Mouse (Mus musculus) intestine, embryonic 15.5 days (tissue): Measurements from ENCODE around the gene Myo5a. TPM values are rescaled to one million over a fixed set of nuclear protein-coding genes. Genes with fewer than 3 reads are reported as not detected.

Experiments
- ATAC-seq: fragments of 200-750 bp; cut with Nextera tagmentation; 2 replicates; pipeline ENCODE4 v1.8.0; 2017; ENCODE audit warnings: moderate TSS enrichment, moderate library complexity
- H3K27ac ChIP-seq: fragments of 300-500 bp; sonication (generic); 2 replicates; pipeline ENCODE4 v1.5.1; 2015; ENCODE audit warnings: mild to moderate bottlenecking, inconsistent platforms
- H3K27me3 ChIP-seq: fragments of 300-500 bp; sonication (generic); replicated peaks from 2 replicates; pipeline ENCODE4 v1.6.1; 2015; ENCODE audit warnings: inconsistent platforms
- H3K36me3 ChIP-seq: fragments of 300-500 bp; sonication (generic); 2 replicates; pipeline ENCODE4 v1.6.1; 2015; ENCODE audit warnings: inconsistent platforms
- H3K4me1 ChIP-seq: fragments of 300-500 bp; sonication (generic); replicated peaks from 2 replicates; pipeline ENCODE4 v1.6.1; 2015; ENCODE audit warnings: inconsistent platforms
- H3K4me2 ChIP-seq: fragments of 300-500 bp; sonication (generic); replicated peaks from 2 replicates; pipeline ENCODE4 v1.6.1; 2015; ENCODE audit warnings: mild to moderate bottlenecking, inconsistent platforms
- H3K4me3 ChIP-seq: fragments of 300-500 bp; sonication (generic); replicated peaks from 2 replicates; pipeline ENCODE4 v1.5.1; 2015; ENCODE audit warnings: inconsistent platforms
- H3K9ac ChIP-seq: fragments of 300-500 bp; sonication (generic); 2 replicates; pipeline ENCODE4 v1.6.1; 2015; ENCODE audit warnings: inconsistent platforms
- H3K9me3 ChIP-seq: fragments of 300-500 bp; sonication (generic); 2 replicates; pipeline ENCODE4 v1.6.1; 2016; ENCODE audit warnings: inconsistent platforms
- WGBS: fragments of 180-500 bp; shearing (Covaris S2); methylation state at CpG from one replicate; pipeline ENCODE4 v1.1.7; 2015; 5-methylcytosine and 5-hydroxymethylcytosine counted together
- polyA plus RNA-seq: library from polyadenylated mRNA; unstranded; fragments of >200 nt; fragmentation: Nextera tagmentation; extraction: Ambion mirVana; gene quantifications from 2 replicates; pipeline ENCODE4 v1.2.1, GENCODE M21; 2015

Myo5a gene
- polyA plus RNA-seq, 1 experiment from 2014 or later, result 7.6 TPM

- H3K36me3 ChIP-seq, result no peaks in the 10 kb centered on the region
- H3K4me3 ChIP-seq, result no peak overlapping the region
- H3K4me2 ChIP-seq, result no peak overlapping the region
- H3K4me1 ChIP-seq, result no peaks in the 10 kb centered on the region
- no peaks in the 10 kb centered on the region for H3K27me3 ChIP-seq
- no peaks in the 10 kb centered on the region for H3K9me3 ChIP-seq
- no peak for ATAC-seq
- WGBS, result 64% methylated on average over 5 of the region's 5 CpGs
- no peak overlapping the region for H3K9ac ChIP-seq
- H3K27ac ChIP-seq, result no peak overlapping the region
Observed at GRCm38 (mm10) chr9:75085242-75085824, 14.5 kb downstream of the Myo5a start.

- H3K9ac ChIP-seq, result no peak overlapping the region
- H3K36me3 ChIP-seq, result no peaks in the 10 kb centered on the region
- WGBS, result 50% methylated on average over 2 of the region's 2 CpGs
- no peak overlapping the region for H3K4me2 ChIP-seq
- no peaks in the 10 kb centered on the region for H3K9me3 ChIP-seq
- H3K27me3 ChIP-seq, result no peaks in the 10 kb centered on the region
- ATAC-seq, result no peak
- H3K27ac ChIP-seq, result no peak overlapping the region
- H3K4me1 ChIP-seq, result no peaks in the 10 kb centered on the region
- H3K4me3 ChIP-seq, result no peak overlapping the region
Observed at GRCm38 (mm10) chr9:75087823-75088222, 17.0 kb downstream of the Myo5a start.

GRCm38 (mm10) chr9:75089285-75089684 is 18.5 kb downstream of the Myo5a start:
- H3K4me3 ChIP-seq, result no peak overlapping the region
- 72% methylated on average over 3 of the region's 3 CpGs for WGBS
- no peak overlapping the region for H3K9ac ChIP-seq
- no peaks in the 10 kb centered on the region for H3K27me3 ChIP-seq
- H3K27ac ChIP-seq, result no peak overlapping the region
- no peak for ATAC-seq
- H3K9me3 ChIP-seq, result no peaks in the 10 kb centered on the region
- no peaks in the 10 kb centered on the region for H3K36me3 ChIP-seq
- H3K4me1 ChIP-seq, result no peaks in the 10 kb centered on the region
- no peak overlapping the region for H3K4me2 ChIP-seq

- Histone ChIP-seq H3K36me3 (no peaks in the 10 kb centered on the region), H3K4me1 (no peaks in the 10 kb centered on the region), H3K9me3 (no peaks in the 10 kb centered on the region), H3K27me3 (no peaks in the 10 kb centered on the region), H3K4me2 (no peak overlapping the region), H3K9ac (no peak overlapping the region), H3K4me3 (no peak overlapping the region), H3K27ac (no peak overlapping the region)
- WGBS, result 82% methylated on average over 1 of the region's 1 CpGs
- ATAC-seq, result no peak
Observed at GRCm38 (mm10) chr9:75092134-75092533, 21.3 kb downstream of the Myo5a start.

- ATAC-seq, result no peak
- 61% methylated on average over 3 of the region's 3 CpGs for WGBS
- Histone ChIP-seq H3K4me2 (no peak overlapping the region), H3K27me3 (no peaks in the 10 kb centered on the region), H3K27ac (no peak overlapping the region), H3K9ac (no peak overlapping the region), H3K9me3 (no peaks in the 10 kb centered on the region), H3K36me3 (no peaks in the 10 kb centered on the region), H3K4me1 (no peaks in the 10 kb centered on the region), H3K4me3 (no peak overlapping the region)
Observed at GRCm38 (mm10) chr9:75094762-75095161, 23.9 kb downstream of the Myo5a start.

- Histone ChIP-seq H3K4me1 (no peaks in the 10 kb centered on the region), H3K27me3 (no peaks in the 10 kb centered on the region)
Observed at GRCm38 (mm10) chr9:75098937-75099336, 28.1 kb downstream of the Myo5a start.

DNA sequence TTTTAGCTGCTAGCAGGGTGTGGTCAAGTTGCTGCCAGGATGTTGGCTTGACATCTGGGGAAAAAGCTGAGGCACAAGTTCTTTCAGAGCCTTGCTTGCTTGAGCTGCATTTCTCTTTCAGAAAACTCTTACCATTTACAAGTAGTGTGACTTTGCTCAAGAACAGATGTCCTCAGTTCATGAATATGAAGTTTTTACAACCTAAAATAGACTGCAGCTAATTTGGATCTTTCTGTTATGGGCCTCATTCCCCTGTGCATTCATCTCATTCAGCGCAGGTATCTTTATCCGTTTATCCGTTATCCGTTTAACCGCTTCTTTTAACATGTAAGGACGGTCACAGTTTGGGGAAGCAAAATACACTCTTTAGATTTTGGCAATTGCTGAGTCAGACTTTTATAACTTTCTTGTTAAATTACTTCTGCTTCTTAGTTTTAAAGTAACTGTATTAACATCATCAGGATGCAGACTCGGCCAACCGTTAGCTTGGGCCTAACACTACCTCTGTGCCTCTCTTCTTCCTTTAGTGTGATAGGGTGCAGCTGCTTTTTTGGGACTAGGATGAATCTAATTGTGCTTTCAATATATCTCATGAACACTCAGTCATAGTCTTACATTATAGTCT is 29.5 kb downstream of the Myo5a start:
- Histone ChIP-seq H3K4me3 (no peak overlapping the region), H3K36me3 (no peaks in the 10 kb centered on the region), H3K4me2 (no peak overlapping the region), H3K27ac (no peak overlapping the region), H3K9ac (no peak overlapping the region), H3K27me3 (no peaks in the 10 kb centered on the region), H3K9me3 (no peaks in the 10 kb centered on the region), H3K4me1 (no peaks in the 10 kb centered on the region)
- no peak for ATAC-seq
- 93% methylated on average over 8 of the region's 8 CpGs for WGBS

More at GRCm38 (mm10) chr9:75098937-75099336, 28.1 kb downstream of the Myo5a start:
- ATAC-seq, result no peak
- Histone ChIP-seq H3K27ac (no peak overlapping the region), H3K4me3 (no peak overlapping the region), H3K9me3 (no peaks in the 10 kb centered on the region), H3K4me2 (no peak overlapping the region), H3K36me3 (no peaks in the 10 kb centered on the region), H3K9ac (no peak overlapping the region)
- 94% methylated on average over 9 of the region's 9 CpGs for WGBS

GRCm38 (mm10) chr9:75102131-75102530 is 31.3 kb downstream of the Myo5a start:
- Histone ChIP-seq H3K27ac (no peak overlapping the region), H3K4me3 (no peak overlapping the region), H3K4me2 (no peak overlapping the region), H3K9me3 (no peaks in the 10 kb centered on the region), H3K4me1 (no peaks in the 10 kb centered on the region), H3K36me3 (no peaks in the 10 kb centered on the region), H3K27me3 (no peaks in the 10 kb centered on the region), H3K9ac (no peak overlapping the region)
- ATAC-seq, result no peak

- no peak overlapping the region for H3K4me2 ChIP-seq
- peak; percentile 75 for ATAC-seq
- no peak overlapping the region for H3K9ac ChIP-seq
- H3K36me3 ChIP-seq, result no peaks in the 10 kb centered on the region
- H3K4me3 ChIP-seq, result no peak overlapping the region
- H3K9me3 ChIP-seq, result no peaks in the 10 kb centered on the region
- no peaks in the 10 kb centered on the region for H3K27me3 ChIP-seq
- no peaks in the 10 kb centered on the region for H3K4me1 ChIP-seq
- WGBS, result 59% methylated on average over 2 of the region's 2 CpGs
- no peak overlapping the region for H3K27ac ChIP-seq
Observed at GRCm38 (mm10) chr9:75116571-75117177, 45.9 kb downstream of the Myo5a start.

DNA sequence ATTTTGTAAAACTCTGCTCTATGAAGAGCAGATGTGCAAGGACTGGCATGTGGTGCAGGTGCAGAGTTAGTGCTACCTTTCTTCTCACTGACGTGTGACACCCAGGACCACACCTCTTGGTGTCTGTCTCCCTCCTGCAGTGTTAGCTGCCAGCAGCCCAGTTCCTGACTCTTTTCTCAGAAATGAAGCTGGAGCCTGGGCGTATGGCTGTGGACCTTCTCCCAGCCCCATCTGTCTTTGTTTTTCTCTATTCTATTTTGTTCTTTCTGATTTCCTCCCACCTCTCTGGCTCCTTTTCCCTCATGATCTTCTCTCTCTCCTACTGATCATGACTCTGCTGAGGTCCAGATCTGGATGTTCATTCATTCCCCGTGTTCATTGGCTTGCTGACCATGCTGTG is 50.3 kb downstream of the Myo5a start:
- Histone ChIP-seq H3K4me2 (no peak overlapping the region), H3K4me3 (no peak overlapping the region), H3K27me3 (no peaks in the 10 kb centered on the region), H3K9me3 (no peaks in the 10 kb centered on the region), H3K4me1 (no peaks in the 10 kb centered on the region), H3K9ac (no peak overlapping the region), H3K36me3 (no peaks in the 10 kb centered on the region), H3K27ac (no peak overlapping the region)
- 81% methylated on average over 3 of the region's 3 CpGs for WGBS
- no peak for ATAC-seq

GRCm38 (mm10) chr9:75124201-75124721 is 53.4 kb downstream of the Myo5a start:
- no peaks in the 10 kb centered on the region for H3K27me3 ChIP-seq
- no peak overlapping the region for H3K27ac ChIP-seq
- H3K9ac ChIP-seq, result no peak overlapping the region
- H3K4me2 ChIP-seq, result no peak overlapping the region
- no peaks in the 10 kb centered on the region for H3K36me3 ChIP-seq
- 59% methylated on average over 6 of the region's 6 CpGs for WGBS
- no peak for ATAC-seq
- H3K4me3 ChIP-seq, result no peak overlapping the region
- no peaks in the 10 kb centered on the region for H3K4me1 ChIP-seq
- no peaks in the 10 kb centered on the region for H3K9me3 ChIP-seq

DNA sequence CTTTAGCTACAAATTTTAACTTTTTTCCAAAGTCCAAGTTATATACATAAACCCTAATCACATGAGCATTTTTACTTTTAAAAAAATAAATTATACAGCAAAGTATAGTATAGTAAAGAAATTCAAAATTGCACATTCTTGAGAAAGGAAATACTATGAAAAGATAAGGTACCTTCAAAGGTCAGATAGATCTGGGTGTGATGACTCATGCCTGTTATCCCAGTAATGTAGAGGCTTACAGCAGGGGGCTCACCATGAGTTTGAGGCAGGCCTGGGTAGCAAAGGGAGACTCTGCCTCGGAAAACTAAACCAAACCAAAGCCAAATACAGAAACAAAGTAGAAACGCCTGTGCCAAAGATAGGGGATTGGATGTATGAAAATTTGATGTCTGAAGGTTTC is 59.7 kb downstream of the Myo5a start:
- H3K27me3 ChIP-seq, result no peaks in the 10 kb centered on the region
- H3K4me2 ChIP-seq, result no peak overlapping the region
- no peaks in the 10 kb centered on the region for H3K9me3 ChIP-seq
- ATAC-seq, result no peak
- no peak overlapping the region for H3K27ac ChIP-seq
- H3K36me3 ChIP-seq, result no peaks in the 10 kb centered on the region
- 79% methylated on average over 2 of the region's 2 CpGs for whole genome bisulfite sequencing
- no peak overlapping the region for H3K9ac ChIP-seq
- no peaks in the 10 kb centered on the region for H3K4me1 ChIP-seq
- H3K4me3 ChIP-seq, result no peak overlapping the region

DNA sequence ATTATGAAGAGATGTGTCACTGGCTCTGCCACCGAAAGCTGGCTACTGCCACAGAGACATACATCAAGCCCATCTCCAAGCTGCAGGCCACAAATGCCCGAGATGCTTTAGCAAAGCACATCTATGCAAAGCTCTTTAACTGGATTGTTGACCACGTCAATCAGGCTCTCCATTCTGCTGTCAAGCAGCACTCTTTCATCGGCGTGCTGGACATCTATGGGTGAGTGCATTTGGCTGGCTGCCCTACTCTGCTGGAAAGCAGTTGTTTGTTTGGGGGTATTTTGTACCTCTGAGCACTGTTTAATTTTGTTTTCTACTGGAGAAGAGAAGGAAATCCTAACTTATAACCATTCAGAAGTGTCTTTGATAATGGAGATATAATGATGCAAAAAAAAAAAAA is 76.1 kb downstream of the Myo5a start:
- no peak overlapping the region for H3K9ac ChIP-seq
- H3K4me2 ChIP-seq, result no peak overlapping the region
- H3K27ac ChIP-seq, result no peak overlapping the region
- no peaks in the 10 kb centered on the region for H3K36me3 ChIP-seq
- WGBS, result 77% methylated on average over 5 of the region's 5 CpGs
- no peak for ATAC-seq
- H3K27me3 ChIP-seq, result no peaks in the 10 kb centered on the region
- no peaks in the 10 kb centered on the region for H3K9me3 ChIP-seq
- H3K4me1 ChIP-seq, result no peaks in the 10 kb centered on the region
- no peak overlapping the region for H3K4me3 ChIP-seq
